In genomic region chr13:35501351-35502146, GRCm38 (mm10) we compare ENCODE assay signal across 9 mouse cellular contexts.
DNase-seq lines count a peak whose midpoint lies in the region; ATAC-seq and TF ChIP-seq lines count a peak whose summit lies in the region.
"Had no signal": no experiment of that assay in that cellular context is flagged by ENCODE, and none has a peak within 500 bp of the region (broad histone marks: within the 10 kb centered on the region; RNA-seq: fewer than 3 reads in every experiment).

No protein-coding gene starts in this region.

- no peak for TF ChIP-seq CTCF in gastrocnemius, adult 2 months (IDR thresholded peaks at IDR 0.05)

- peak; percentile 25 for DNase-seq in gastrocnemius, adult 2 months
- no peak for DNase-seq in gastrocnemius, postnatal 25 days
- DNase-seq in left cerebral cortex, adult 11 months (ENCODE audit: low spot score): peak; percentile 25
- peak; percentile 14 for DNase-seq in retina, postnatal 1 day
- DNase-seq in testis, postnatal 14 days (ENCODE audit: low spot score): no peak
- DNase-seq in thymus, adult 18-20 months: no peak

- 42% methylated on average over 11 of the region's 11 CpGs for WGBS in forebrain, embryonic 15.5 days

- H3K4me3 ChIP-seq in gastrocnemius, adult 2 months: no peak overlapping the region
- H3K4me3 ChIP-seq in brown adipose tissue, adult 24 weeks (ENCODE audit: insufficient read depth, low read depth, low read length): no peak overlapping the region
- H3K4me3 ChIP-seq in forebrain, embryonic 15.5 days: no peak overlapping the region

- H3K9ac ChIP-seq in forebrain, embryonic 15.5 days (replicated peaks): no peak overlapping the region

- no peaks in the 10 kb centered on the region for H3K27me3 ChIP-seq in forebrain, embryonic 15.5 days

- ATAC-seq in forebrain, embryonic 15.5 days (replicated peaks): peak; percentile 78

- intact Hi-C loops in gastrocnemius, adult 2 months (cut with DNase I): loop anchor here (5.0 kb wide), 2 partner anchors 121 to 241 kb away; no protein-coding TSS in a partner anchor

- peaks cover 4% of the 10 kb centered on the region for H3K4me1 ChIP-seq in brown adipose tissue, adult 24 weeks (ENCODE audit: control insufficient read depth, insufficient read depth, insufficient read length, low read length)
- H3K4me1 ChIP-seq in forebrain, embryonic 15.5 days: peaks cover 26% of the 10 kb centered on the region

- H3K4me2 ChIP-seq in forebrain, embryonic 15.5 days (replicated peaks): no peak overlapping the region; the same call in 1 of the 2 replicates

- peak overlapping the region; percentile 28; the same call in 1 of the 2 replicates for H3K27ac ChIP-seq in gastrocnemius, adult 2 months
- 0 out of 2 replicates have a peak overlapping the region, but pooled peaks have one; percentile 9 for H3K27ac ChIP-seq in brown adipose tissue, adult 24 weeks (replicated peaks; ENCODE audit: low read depth, low read length)
- peak overlapping the region; percentile 15 for H3K27ac ChIP-seq in forebrain, embryonic 15.5 days (replicated peaks)
- H3K27ac ChIP-seq: macrophage had no signal

- H3K9me3 ChIP-seq in forebrain, embryonic 15.5 days: no peaks in the 10 kb centered on the region

- H3K36me3 ChIP-seq in forebrain, embryonic 15.5 days: no peaks in the 10 kb centered on the region

Comparison
In these comparisons a context has a peak if more than half of its experiments do, and no peak if none do; other contexts are left out.
1. DNase-seq: peak in gastrocnemius, adult 2 months (single experiment), left cerebral cortex, adult 11 months (single experiment) and retina, postnatal 1 day (single experiment); none in gastrocnemius, postnatal 25 days (single experiment), testis, postnatal 14 days (single experiment) and thymus, adult 18-20 months (0 of 2).
2. Peak in every context shown above with its lines, with median percentiles within 50 percentile points of each other: H3K27ac ChIP-seq.